Mouse (Mus musculus) limb, embryonic 10.5 days (tissue): Measurements from ENCODE around the gene Slc2a9. TPM values are rescaled to one million over a fixed set of nuclear protein-coding genes. Genes with fewer than 3 reads are reported as not detected.

ENCODE experiments used
- DNase-seq: peaks from one replicate; pipeline ENCODE4 v3.0.0-alpha.2; 2017; ENCODE audit warnings: low spot score
- H3K27ac ChIP-seq: fragments of 300-500 bp; sonication (generic); 2 replicates; pipeline ENCODE4 v1.5.1; 2016; ENCODE audit warnings: mild to moderate bottlenecking
- H3K27me3 ChIP-seq: fragments of 300-500 bp; sonication (generic); 2 replicates; pipeline ENCODE4 v1.6.1; 2016; ENCODE audit warnings: low read depth, mild to moderate bottlenecking; ENCODE audit not compliant: poor library complexity, severe bottlenecking
- H3K36me3 ChIP-seq: fragments of 300-500 bp; sonication (generic); 2 replicates; pipeline ENCODE4 v1.6.1; 2016; ENCODE audit warnings: mild to moderate bottlenecking, moderate library complexity
- H3K4me1 ChIP-seq: fragments of 300-500 bp; sonication (generic); 2 replicates; pipeline ENCODE4 v1.6.1; 2016
- H3K4me3 ChIP-seq: fragments of 300-500 bp; sonication (generic); 2 replicates; pipeline ENCODE4 v1.5.1; 2016; ENCODE audit warnings: mild to moderate bottlenecking, moderate library complexity
- H3K9me3 ChIP-seq: fragments of 300-500 bp; sonication (generic); replicated peaks from 2 replicates; pipeline ENCODE4 v1.6.1; 2016; ENCODE audit warnings: mild to moderate bottlenecking
- WGBS: fragments of 180-500 bp; shearing (Covaris S2); methylation state at CpG from one replicate; pipeline ENCODE4 v1.1.7; 2016; 5-methylcytosine and 5-hydroxymethylcytosine counted together
- polyA plus RNA-seq: library from polyadenylated mRNA; unstranded; fragments of >200 nt; fragmentation: Nextera tagmentation; extraction: Ambion mirVana; gene quantifications from 2 replicates; pipeline ENCODE4 v1.2.1, GENCODE M21; 2016

Gene Slc2a9
- polyA plus RNA-seq, 1 experiment from 2014 or later: 0.13 TPM

DNA sequence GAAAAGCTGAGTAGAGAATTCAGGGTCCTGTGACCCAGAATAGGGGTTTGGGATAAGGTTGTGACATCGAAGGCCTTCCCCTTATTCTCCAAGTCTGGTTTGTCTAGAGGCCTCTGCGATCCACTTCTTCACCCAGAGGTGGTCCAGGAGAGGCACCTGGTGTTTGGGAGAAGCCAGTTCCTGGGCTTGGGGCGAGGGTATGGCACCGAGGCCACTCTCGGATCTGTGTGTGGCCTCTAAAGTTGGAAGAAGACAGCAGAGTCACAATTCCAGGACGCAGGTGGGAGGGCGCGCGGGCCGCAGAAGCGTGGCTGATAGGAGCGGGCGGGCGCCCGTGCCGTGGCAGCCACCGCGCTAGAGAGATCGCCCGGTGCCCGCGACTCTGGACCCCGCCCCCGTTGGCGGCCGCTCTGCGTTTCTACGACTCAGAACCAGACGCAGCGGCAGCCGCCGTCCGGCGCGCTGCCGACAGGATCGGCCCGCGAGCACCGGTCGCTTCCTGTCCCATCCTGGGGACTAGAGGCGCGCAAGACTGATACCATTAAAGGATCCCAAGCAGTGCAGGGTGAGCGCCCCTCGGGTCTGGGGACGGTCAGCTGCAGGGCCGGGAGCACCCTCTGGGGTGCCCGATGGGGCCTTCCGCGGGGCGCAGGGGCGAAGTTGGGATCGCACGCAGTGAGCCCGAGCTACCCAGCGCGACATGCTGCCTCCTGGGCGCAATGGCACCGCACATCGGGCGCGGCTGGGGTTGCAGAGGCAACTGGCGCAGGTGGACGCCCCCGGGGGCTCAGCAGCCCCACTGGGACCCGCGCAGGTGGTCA is 183.8 kb downstream of the Slc2a9 start, which contains the start of gene Drd5:
Gene Drd5 (plus strand): TSS at position 402 of the 821 bp plus-strand sequence.
- DNase-seq: peak; percentile 53

DNA sequence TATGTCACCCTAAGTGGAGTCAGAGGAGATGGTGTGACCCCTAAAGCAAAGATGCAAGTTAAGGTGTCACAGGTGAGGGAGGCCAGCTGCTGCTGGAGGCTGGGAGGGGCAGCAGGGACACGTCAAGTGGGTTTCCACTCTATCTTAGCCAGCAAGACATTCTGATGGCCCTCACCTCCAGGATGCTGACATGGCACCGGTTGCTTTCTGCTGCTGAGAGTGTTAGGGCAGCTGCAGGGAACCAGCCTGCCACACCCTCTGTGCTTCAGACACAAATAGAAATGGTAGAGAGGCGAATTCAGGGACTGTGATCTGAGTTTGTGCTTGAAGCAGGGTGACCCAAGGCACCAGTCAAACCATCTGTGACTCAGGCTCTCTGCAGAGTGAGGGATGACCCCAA is 193.1 kb downstream of the Slc2a9 start:
- no peak for DNase-seq
- Histone ChIP-seq H3K36me3 (no peaks in the 10 kb centered on the region), H3K9me3 (no peaks in the 10 kb centered on the region), H3K4me3 (no peak overlapping the region), H3K4me1 (0 out of 2 replicates have a peak, but pooled peaks cover 7% of the 10 kb centered on the region), H3K27me3 (peaks cover 14% of the 10 kb centered on the region; the same call in 1 of the 2 replicates), H3K27ac (no peak overlapping the region)
- 74% methylated on average over 3 of the region's 3 CpGs for WGBS

More for the DNA sequence above, 183.8 kb downstream of the Slc2a9 start, which contains the start of gene Drd5:
- Histone ChIP-seq H3K36me3 (no peaks in the 10 kb centered on the region), H3K27me3 (peaks cover 79% of the 10 kb centered on the region), H3K4me3 (peak within 1 kb of the TSS; percentile 54), H3K4me1 (peaks cover 11% of the 10 kb centered on the region), H3K27ac (no peak within 1 kb of the TSS), H3K9me3 (no peaks in the 10 kb centered on the region)
- WGBS: 3% methylated on average over 67 of the region's 67 CpGs

DNA sequence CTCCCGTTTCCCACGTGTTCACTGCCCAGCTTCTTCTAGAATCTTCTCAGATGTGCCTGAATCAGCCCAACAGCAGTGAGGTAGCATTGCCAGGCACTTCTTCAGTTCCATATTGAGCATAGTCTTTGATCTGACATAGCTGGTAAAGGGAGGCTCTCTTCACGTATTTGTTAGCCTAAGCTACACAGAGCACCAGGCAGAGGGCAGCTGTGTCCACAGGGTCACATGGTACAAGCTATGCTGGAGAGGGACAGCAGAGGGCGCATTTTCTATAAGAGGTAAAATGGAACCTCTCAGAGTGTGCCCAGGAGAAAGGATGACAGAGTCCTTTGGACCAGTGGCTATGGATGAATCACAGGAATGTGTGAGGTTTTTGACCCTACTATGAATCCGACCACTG is 194.1 kb downstream of the Slc2a9 start:
- WGBS: 53% methylated on average over 5 of the region's 5 CpGs
- Histone ChIP-seq H3K36me3 (no peaks in the 10 kb centered on the region), H3K4me3 (no peak overlapping the region), H3K27ac (no peak overlapping the region), H3K4me1 (0 out of 2 replicates have a peak, but pooled peaks cover 7% of the 10 kb centered on the region), H3K9me3 (no peaks in the 10 kb centered on the region), H3K27me3 (0 out of 2 replicates have a peak, but pooled peaks cover 8% of the 10 kb centered on the region)
- DNase-seq: peak; percentile 49

DNA sequence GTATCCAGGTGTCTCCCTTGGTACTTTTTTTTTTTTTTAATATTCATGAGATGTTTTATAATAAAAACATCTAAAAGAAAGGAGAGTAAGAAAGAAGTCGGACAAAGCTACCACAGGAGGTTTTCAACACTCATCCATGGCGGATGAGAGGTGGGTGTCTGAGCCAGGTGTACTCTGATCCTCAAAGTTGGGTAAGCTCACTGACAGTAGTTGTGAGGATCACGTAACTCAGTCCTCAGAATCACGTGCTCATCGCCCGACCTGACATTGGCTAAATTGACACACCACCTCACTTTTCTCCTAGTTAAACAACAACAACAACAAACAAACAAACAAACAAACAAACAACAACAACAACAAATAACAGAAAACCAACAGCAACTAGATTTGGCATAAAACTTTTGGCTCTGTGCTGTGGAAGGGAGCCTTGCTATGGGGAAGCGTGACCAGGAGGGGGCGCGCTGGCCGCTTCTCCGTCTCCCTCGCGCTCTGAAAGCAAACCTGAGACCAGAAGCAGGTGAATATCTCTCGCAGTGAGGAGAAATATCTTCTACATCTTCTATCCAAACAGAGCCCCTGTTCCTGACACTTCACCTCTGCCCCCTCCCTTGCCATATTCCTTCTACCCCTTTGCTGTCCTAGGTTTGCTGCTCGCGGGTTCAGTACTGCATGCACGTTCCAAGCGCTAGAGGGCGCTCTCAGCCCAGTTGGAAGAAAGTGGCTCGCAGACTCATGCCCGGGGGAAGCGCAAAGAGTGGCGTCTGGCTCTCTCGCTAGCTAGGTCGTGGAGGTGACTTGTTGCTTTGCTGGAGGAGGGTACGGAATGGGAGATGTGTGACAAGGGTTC is 195.5 kb downstream of the Slc2a9 start:
- peak overlapping the region; percentile 46 for H3K4me3 ChIP-seq
- H3K4me1 ChIP-seq: 0 out of 2 replicates have a peak, but pooled peaks cover 7% of the 10 kb centered on the region
- 0 out of 2 replicates have a peak, but pooled peaks cover 8% of the 10 kb centered on the region for H3K27me3 ChIP-seq
- H3K27ac ChIP-seq: no peak overlapping the region
- peak; percentile 95 for DNase-seq
- H3K36me3 ChIP-seq: no peaks in the 10 kb centered on the region
- WGBS: 11% methylated on average over 26 of the region's 26 CpGs
- H3K9me3 ChIP-seq: no peaks in the 10 kb centered on the region

DNA sequence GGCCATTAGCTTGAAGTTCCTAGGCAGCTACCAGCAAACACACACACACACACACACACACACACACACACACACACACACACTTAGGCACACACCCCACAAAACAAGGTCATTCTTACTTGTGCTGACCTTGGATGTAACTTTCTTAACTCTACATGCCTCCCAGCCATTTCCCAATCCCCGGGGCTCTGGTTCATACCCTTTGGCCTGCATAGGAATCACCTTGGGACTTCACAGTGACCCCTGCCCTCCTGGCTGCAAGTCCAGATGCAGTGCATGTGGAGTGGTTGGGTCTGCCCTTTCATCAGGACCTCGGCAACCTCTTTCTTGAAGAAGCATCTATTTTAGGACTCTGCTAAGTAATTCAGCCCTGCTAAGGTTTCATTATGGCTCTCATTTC is 197.7 kb downstream of the Slc2a9 start:
- H3K36me3 ChIP-seq: no peaks in the 10 kb centered on the region
- H3K4me3 ChIP-seq: no peak overlapping the region
- H3K27me3 ChIP-seq: 0 out of 2 replicates have a peak, but pooled peaks cover 11% of the 10 kb centered on the region
- no peaks in the 10 kb centered on the region for H3K9me3 ChIP-seq
- DNase-seq: no peak
- no peak overlapping the region for H3K27ac ChIP-seq
- WGBS: 66% methylated on average over 2 of the region's 2 CpGs
- H3K4me1 ChIP-seq: 0 out of 2 replicates have a peak, but pooled peaks cover 7% of the 10 kb centered on the region

DNA sequence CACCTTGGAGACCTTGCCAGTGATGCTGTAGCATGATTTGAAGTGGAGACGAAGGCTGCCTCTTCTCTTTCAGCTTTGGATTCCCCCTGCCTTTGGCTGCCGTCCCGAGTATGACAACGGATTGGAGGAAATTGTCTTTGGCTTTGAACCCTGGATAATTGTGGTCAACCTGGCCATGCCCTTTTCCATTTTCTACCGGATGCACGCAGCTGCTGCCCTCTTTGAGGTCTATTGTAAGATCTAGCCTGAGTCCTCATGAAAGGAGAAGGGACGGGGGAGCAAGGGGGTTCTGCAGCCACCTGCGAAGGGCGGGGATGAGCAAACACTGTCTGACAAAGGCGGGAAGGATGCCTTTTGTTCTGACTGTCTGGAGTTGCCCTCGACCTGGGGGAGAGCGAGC is 200.3 kb downstream of the Slc2a9 start:
- WGBS: 62% methylated on average over 12 of the region's 12 CpGs
- DNase-seq: no peak
- no peak overlapping the region for H3K4me3 ChIP-seq
- H3K4me1 ChIP-seq: peaks cover 16% of the 10 kb centered on the region
- H3K27me3 ChIP-seq: 0 out of 2 replicates have a peak, but pooled peaks cover 4% of the 10 kb centered on the region
- no peaks in the 10 kb centered on the region for H3K36me3 ChIP-seq
- H3K9me3 ChIP-seq: no peaks in the 10 kb centered on the region
- no peak overlapping the region for H3K27ac ChIP-seq

DNA sequence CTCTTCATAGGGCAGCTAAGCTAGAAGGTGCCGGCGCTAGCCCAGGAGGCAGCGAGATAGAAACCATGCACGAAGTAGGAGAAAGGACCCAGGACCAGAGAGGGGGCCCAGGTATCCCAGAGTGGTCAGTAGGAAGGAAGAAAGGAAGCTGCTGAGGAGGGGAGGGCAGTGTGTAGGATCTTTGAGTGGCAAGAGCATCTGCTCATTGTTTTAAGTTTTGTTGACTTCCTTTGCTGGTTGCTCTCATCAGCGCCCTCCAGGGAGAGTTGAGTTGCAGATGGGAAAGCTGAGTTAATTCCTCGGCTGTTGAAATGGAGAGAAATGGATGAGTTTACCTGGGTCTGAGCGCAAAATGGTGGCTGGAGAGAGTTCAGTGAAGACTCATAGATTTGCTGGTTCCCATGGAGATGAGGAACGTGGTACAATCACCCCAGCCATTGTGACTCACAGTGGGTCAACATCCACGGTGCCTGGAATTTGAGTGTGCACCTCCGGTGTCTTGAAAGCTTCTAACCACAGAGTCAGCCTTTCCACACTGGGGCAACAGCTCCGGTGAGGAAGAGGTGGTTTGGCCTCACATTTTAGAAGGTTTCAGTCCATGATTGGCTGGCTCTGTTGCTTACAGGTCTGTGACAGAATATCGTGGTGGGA is 201.1 kb downstream of the Slc2a9 start:
- no peak overlapping the region for H3K4me3 ChIP-seq
- H3K27me3 ChIP-seq: 0 out of 2 replicates have a peak, but pooled peaks cover 4% of the 10 kb centered on the region
- 92% methylated on average over 12 of the region's 12 CpGs for WGBS
- H3K4me1 ChIP-seq: peaks cover 16% of the 10 kb centered on the region
- H3K27ac ChIP-seq: no peak overlapping the region
- no peaks in the 10 kb centered on the region for H3K36me3 ChIP-seq
- no peak for DNase-seq
- no peaks in the 10 kb centered on the region for H3K9me3 ChIP-seq

Other genes with a start within 250 kb of the Slc2a9 start
- gene Tmem128, start 243.0 kb downstream of the Slc2a9 start, polyA plus RNA-seq: 69.3 and 73.2 TPM in 2 replicates
- gene Otop1, start 227.2 kb downstream of the Slc2a9 start, polyA plus RNA-seq: 0.19 TPM in 1 of 2 replicates, not detected in the other
- gene Drd5, start 183.8 kb downstream of the Slc2a9 start, polyA plus RNA-seq: not detected in 2 replicates
- gene Wdr1, start 60.1 kb upstream of the Slc2a9 start, polyA plus RNA-seq: 197 and 214 TPM in 2 replicates
- gene Zfp518b, start 181.7 kb upstream of the Slc2a9 start, polyA plus RNA-seq: 38.9 and 42.3 TPM in 2 replicates